Mouse (Mus musculus) liver (tissue): ENCODE results near the gene Klf15.
A peak's percentile ranks its signal among the peaks of the same experiment; 100 is the strongest.

ENCODE experiments used
- DNase-seq: peaks from one replicate; pipeline ENCODE4 v3.0.0-alpha.2; 2020; ENCODE audit warnings: mixed read lengths

Klf15 gene

DNA sequence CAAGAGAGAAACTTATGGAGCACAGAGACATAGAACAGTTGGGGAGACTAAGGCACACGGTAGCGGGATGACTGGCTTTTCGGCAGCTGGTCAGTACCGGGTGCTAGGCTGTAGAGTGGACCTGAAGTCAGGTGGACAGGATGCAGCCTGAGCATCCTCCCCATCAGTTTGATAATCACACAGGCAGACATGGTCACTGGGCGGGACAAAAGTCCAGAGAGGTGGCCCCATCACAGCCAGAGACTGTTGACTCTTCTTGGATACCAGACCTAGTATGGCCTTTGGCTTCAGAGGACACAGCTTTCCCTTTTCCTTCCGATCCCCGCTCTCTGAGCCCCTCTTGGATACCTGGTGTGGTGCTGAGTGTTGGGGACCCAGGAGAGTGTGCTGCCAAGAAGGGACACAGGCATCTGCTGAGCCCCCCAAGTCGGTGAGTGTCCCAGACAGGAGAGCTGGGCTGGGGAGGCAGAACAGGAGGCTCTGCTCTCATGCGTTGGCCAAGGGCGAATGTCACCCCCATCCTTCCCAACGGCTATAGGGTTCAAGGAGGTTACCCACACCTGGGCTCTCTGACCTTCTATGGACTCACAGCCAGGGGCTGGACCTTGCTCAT lies 2.8 kb downstream of the Klf15 start:
- peak; percentile 34 for DNase-seq

DNA sequence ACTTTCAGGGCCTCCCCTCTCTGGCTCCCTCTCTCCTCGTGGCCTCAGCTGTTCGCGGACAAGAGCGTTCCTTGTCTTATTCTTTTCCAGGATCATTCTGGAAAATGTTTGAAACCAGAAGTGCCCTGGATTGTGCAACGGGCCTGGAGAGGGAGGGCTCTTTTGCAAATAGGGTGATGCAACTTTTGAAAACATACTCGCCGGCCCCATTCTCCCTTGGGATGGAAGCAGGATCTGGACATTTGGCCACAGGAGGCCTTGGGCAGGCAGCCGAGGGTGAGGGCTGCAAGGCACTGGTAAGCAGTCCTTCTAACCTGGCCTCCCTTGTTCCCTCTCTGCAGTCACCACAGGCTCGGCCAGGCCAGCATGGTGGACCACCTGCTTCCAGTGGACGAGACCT lies 3.7 kb downstream of the Klf15 start:
- peak; percentile 38 for DNase-seq

DNA sequence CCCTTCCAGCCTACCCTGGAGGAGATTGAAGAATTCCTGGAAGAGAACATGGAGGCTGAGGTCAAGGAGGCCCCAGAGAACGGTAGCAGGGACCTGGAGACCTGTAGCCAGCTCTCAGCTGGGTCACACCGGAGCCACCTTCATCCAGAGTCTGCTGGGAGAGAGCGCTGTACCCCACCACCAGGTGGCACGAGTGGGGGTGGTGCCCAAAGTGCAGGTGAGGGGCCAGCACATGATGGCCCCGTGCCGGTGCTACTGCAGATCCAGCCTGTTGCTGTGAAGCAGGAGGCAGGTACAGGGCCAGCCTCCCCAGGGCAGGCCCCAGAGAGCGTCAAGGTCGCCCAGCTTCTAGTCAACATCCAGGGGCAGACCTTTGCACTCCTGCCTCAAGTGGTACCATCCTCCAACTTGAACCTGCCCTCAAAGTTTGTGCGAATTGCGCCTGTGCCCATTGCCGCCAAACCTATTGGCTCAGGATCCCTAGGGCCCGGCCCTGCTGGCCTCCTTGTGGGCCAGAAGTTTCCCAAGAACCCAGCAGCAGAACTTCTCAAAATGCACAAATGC lies 4.6 kb downstream of the Klf15 start:
- DNase-seq = no peak

- DNase-seq = no peak
Measured at GRCm38 (mm10) chr6:90468216-90468615, 5.8 kb downstream of the Klf15 start.

- no peak for DNase-seq
Measured at GRCm38 (mm10) chr6:90469041-90469440, 6.7 kb downstream of the Klf15 start.

GRCm38 (mm10) chr6:90470255-90470654 lies 7.9 kb downstream of the Klf15 start:
- DNase-seq = no peak

GRCm38 (mm10) chr6:90470947-90471541 lies 8.7 kb downstream of the Klf15 start:
- DNase-seq = no peak

GRCm38 (mm10) chr6:90472079-90472478 lies 9.7 kb downstream of the Klf15 start:
- DNase-seq = no peak

GRCm38 (mm10) chr6:90472697-90473096 lies 10.3 kb downstream of the Klf15 start:
- no peak for DNase-seq

GRCm38 (mm10) chr6:90473630-90474360 lies 11.4 kb downstream of the Klf15 start:
- DNase-seq = no peak

DNA sequence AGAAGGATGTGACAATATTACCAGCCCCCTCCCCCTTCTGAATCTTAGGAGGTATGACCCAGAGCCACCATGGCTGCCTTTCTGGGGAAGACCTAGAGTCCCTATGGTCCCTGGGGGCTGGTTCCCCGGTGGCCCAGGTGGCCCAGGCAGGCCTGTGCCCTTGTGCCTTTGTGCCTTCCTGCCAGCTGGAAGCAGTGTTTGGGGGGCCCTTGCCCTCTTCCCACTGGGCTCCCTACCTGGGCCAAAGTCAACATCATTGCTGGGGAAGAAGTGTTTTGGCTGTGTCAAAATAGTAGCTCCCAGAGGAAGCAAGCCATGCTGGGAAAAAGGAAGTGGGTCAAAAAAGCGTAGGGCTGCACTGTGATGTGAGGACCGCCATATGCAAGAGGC lies 12.0 kb downstream of the Klf15 start:
- no peak for DNase-seq

DNA sequence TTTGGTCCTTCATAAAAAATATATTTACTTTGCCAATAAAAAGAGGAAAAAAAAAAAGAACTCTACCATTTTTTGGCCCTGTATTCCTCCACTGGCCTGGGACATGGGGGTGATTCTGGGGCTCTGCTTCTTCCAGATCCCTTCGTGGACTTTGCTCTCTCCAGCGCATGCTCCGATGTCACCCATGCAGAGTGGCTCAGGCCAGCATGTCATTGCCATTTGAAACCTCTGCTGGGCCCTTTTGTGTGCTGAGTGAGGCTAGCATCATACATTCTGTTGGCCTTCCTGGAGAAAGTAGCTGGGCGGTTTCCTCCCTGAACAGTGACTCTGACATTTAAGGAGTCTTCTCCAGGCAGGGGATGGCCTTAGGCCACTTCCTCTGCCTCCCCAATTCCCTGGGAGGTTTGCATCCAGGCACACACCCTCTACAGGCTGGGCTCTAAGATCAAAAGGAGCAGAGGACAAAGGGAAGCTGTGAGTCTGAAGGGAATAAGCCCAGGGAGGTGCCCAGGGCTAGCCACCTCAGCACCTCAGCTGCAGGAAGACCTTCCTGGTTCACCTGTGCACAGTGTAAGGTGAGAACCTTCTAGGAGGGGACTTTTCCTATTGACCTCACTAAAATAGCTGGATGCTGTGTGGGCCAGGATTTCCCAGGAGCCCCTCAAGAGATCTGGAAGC lies 12.9 kb downstream of the Klf15 start:
- DNase-seq = no peak

GRCm38 (mm10) chr6:90475854-90476212 lies 13.5 kb downstream of the Klf15 start:
- no peak for DNase-seq

- DNase-seq = no peak
Measured at GRCm38 (mm10) chr6:90476941-90477518, 14.7 kb downstream of the Klf15 start.

- DNase-seq = no peak
Measured at GRCm38 (mm10) chr6:90484249-90484648, 21.9 kb downstream of the Klf15 start.

- no peak for DNase-seq
Measured at GRCm38 (mm10) chr6:90484876-90485275, 22.5 kb downstream of the Klf15 start.

DNA sequence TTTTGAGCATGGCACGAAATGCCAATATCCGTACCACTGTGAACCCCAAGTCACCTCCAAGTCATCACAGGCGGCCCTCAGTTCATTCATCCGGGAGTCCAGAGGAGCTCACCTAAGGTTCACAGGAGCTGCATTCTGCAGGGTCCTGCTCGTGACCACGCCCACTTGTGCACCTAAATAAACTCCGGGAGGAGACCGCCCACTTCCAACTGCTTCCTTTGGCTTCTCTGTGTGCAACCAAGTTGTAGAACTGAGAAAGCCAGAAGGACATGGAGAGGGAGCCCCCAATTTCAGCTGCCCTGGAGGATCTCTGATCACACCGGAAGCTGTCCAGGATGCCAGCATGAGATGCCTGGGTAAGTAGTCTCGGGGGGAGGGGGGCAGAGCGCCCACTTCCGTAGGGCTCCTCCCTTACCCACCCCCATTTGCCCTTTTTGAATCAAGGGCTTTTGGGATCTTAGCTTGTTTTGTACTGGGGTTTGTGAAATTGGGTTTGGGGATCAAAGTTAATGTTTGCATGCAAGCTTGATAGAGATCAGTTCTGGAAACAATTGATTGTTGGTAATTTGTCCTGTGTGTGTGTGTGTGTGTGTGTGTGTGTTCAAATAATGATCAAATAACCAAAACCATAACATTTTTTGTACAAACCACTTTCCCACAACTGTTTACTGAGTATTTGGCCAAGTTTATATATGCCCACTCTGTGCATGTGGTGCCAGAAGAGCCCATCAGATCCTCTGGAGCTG lies 24.0 kb downstream of the Klf15 start, which contains the start of gene Aldh1l1:
Gene Aldh1l1, plus strand, starts transcription at position 252 of the 746 bp plus-strand sequence.
- no peak for DNase-seq

DNA sequence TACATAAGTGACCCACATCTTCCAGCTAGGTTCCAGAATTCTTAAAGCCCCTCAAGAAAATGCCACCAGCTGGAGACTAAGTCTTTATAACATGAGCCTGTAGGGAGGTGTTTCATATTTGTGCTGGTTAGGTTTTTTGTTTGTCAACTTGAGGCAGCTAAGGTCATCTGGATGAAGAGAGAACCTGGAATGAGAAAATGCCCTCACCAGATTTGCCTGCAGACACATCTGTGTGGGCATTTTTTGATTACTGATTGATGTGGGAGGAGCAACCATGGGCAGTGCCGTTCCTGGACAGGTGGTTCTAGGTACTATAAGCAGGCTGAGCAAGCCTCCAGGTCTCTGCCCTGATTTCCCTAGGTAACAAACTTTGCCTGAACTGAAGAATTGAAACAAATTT lies 25.2 kb downstream of the Klf15 start:
- no peak for DNase-seq

DNA sequence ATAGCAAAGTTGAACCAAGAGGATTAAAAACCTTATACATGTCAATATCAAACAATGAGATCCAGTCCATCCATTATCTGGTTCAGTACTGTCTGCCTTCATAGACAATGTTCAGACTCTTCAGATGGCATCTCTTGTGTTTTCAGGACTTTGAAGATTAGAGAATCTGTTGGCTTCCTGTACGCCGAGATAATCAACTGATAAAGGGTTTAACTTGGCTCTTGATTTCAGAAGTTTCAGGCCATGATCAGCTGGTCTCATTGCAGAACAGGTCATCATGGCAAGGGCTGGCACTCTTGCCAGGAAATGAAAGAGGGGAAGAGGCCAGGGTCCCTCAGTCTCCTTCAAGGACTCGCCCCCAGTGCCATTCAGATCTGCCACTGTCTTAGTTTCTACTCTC lies 27.2 kb downstream of the Klf15 start:
- no peak for DNase-seq

DNA sequence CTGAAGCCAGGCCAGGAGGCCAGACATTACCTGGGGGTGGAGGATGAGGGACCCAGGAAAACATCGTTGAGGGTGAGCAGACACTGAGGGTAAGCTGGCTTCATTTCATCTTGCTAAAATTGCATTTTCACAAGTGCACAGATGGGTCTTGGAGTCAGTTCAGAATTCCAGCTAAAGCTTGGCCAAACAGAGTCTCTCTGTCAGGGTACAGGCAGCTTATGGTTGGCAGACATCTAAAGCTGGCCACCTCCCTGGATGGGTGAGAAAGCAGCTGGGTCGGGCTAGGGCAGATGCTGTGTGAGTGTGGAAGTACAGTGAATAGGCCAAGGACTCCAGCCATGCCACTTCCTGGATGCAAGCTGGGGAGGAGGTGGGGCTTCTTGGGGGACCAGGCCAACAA lies 28.6 kb downstream of the Klf15 start:
- DNase-seq = no peak

- DNase-seq = peak; percentile 50
Measured at GRCm38 (mm10) chr6:90491956-90492744, 29.8 kb downstream of the Klf15 start.
